Mouse (Mus musculus): ENCODE measurements around the gene Vps13c.

Gene Vps13c

GRCm38 (mm10) chr9:67839981-67840859 lies at the start of gene Vps13c:
TSS of gene Vps13c (plus strand) at chr9:67840396.
- DNase-seq = peak; percentile 83 to 84

DNA sequence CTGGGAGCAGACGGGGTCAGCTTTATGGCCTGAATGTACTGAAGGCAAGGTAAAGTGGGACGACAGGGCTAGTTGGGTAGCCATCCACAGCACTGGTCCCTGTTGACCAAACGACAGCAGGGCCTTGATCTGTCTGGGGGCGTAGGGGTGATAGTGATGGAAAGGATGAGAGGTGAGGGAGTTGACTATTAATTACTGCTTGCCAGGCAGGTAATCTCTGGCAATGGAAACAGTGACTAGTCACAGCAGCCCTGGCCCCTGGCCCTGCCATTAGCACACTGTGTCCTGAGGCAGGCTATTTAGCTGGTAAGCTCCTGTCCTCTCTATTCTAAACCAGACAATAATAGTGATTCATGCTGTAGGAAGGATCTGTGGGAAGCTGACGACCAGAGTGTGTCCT lies 47.8 kb upstream of the Vps13c start:
- no peak for DNase-seq

DNA sequence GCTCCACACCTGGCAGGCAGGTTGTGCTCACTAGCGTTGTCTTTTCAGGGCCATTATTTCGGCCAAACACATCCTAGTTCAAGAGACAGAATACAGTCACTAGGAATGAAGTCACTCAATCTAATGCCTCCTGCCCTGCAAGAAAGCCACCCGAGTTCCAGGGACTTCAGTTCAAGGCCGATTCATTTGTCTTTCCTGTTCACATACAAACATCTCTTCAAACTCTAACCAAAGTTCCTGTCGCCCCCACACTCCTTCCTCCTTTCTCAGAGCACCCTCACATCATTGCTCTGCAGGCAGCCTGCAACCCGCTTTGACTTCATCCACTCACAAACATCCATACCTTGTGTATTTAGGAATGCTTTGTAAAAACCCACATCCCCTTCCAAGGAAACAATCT lies 46.7 kb upstream of the Vps13c start:
- DNase-seq = no peak

GRCm38 (mm10) chr9:67794216-67794615 lies 46.0 kb upstream of the Vps13c start:
- no peak for DNase-seq

- DNase-seq = no peak
These were observed 45.5 kb upstream of the Vps13c start for GRCm38 (mm10) chr9:67794668-67795067.

DNA sequence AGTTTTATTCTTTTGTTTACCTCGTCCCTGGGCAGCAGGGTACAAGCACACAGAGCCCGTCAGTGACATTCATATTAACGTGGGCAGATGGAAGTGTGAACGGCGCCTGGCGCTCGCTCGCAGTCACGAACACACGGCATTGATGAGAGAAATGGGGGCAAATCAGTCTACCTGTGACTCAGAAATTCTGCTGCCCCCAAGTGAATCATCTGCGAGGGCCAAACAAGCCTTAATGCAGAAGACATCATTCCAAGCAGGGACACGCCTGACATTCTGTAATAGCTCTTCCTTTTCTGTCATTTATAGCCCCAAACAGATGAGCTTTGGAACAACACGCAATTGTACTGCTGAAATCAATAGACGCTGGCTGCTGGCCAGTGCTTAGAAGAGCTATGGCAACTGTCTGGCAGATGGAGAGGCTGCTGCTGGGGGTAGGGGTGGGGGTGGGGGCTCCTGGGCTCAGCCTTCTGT lies 45.0 kb upstream of the Vps13c start:
- no peak for DNase-seq

GRCm38 (mm10) chr9:67799078-67799819 lies 40.9 kb upstream of the Vps13c start:
- DNase-seq = no peak

DNA sequence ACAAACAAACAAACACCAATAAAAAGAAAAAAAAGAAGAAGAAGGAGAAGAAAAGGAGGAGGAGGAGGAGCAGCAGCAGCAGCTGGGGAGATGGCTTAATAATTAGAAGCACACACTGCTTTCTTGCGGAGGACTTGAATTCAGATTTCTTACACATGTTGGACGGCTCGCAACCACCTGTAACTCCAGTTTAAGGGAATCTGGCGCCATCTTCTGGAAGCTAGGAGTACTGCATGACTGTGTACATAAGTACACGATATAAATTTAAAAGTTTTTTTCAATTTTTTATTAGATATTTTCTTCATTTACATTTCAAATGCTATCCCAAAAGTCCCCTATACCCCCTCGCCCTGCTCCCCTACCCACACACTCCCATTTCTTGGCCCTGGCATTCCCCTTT lies 38.0 kb upstream of the Vps13c start:
- peak; percentile 48 to 62 for DNase-seq

DNA sequence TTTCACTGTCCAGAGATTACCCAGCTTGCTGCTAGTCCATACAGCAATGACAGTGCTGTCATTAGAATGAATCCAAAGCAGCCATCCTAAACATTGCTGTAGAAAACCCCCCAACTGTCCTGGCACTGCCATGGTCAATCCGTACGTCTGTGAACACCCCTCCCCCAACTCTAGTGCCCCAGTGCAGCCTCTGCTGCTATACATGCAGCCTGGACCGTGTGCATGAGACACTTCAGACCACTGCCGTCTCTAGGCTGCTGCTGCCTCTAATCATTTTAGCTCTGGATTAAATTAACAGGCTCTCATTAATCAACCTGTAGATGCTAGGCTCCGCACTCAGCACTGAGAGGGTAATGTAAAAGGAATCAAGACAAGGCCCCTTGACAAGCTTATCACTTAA lies 33.2 kb upstream of the Vps13c start:
- no peak for DNase-seq

DNA sequence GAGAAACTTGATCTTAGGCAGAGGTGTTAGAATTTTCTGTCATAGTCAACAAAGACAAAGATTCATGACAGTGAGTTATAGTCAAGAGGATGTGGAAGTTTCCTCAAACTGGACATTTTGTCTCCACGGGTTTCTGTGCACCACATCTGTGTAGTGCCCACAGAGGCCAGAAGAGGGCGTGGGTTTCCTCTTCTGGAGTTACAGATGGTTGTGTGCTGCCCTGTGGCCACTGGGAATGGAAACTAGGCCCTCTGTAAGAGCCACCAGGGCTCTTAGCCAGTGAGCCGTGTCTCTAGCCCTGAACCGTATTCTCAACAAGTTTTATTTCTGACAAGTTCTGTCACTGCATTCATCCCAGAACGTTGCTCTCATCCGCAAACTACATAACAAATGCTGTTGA lies 29.7 kb upstream of the Vps13c start:
- no peak for DNase-seq

DNA sequence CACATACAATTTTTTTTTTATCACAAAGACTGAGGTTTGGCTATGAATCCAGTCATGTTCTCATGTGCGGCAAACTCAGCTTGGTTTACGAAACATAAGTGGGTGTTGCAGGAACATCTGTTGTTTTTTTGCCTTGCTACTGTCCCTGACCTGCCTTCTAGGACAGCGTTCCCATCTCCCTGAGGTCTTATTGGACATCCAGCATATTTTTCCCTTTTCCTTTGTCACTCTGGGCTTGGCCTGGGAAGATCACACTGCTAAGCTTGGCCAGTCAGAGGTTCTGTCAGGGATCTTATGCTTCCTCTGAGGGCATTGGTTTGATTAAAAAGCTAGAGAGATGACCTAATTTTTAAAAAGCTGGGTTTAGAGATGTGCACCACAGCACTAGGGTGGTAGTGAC lies 29.1 kb upstream of the Vps13c start:
- no peak for DNase-seq

- DNase-seq = no peak
These were observed 27.0 kb upstream of the Vps13c start for GRCm38 (mm10) chr9:67813171-67813570.

GRCm38 (mm10) chr9:67813665-67814337 lies 26.4 kb upstream of the Vps13c start:
- DNase-seq = peak; percentile 84 to 90

- no peak for DNase-seq
These were observed 23.8 kb upstream of the Vps13c start for GRCm38 (mm10) chr9:67816172-67816928.

- no peak for DNase-seq
These were observed 22.1 kb upstream of the Vps13c start for GRCm38 (mm10) chr9:67817898-67818667.

DNA sequence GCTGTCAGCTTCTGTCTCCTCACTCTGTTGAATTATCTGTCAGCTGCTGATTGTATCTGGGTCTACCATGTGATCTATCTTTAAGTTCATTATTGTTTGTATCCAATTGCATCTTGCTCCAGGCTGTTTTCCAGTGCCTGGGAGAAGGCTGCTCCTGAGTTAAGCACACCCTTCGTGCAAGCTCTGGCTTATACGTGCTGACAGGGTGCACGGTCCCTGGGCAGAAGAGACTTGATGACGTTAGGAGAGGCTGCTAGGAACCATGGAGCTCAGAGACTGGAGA lies 21.6 kb upstream of the Vps13c start:
- DNase-seq = no peak

GRCm38 (mm10) chr9:67823131-67823530 lies 17.1 kb upstream of the Vps13c start:
- no peak for DNase-seq

GRCm38 (mm10) chr9:67825527-67825926 lies 14.7 kb upstream of the Vps13c start:
- DNase-seq = no peak

GRCm38 (mm10) chr9:67828182-67828581 lies 12.0 kb upstream of the Vps13c start:
- DNase-seq = peak; percentile 55 to 63

- no peak for DNase-seq
These were observed 9.5 kb upstream of the Vps13c start for GRCm38 (mm10) chr9:67830411-67831358.

Data from lung, adult 18-20 months (tissue).